Mouse (Mus musculus) intestine, postnatal 0 days (tissue): ENCODE measurements around the gene Il20rb. TPM values are rescaled to one million over a fixed set of nuclear protein-coding genes. Genes with fewer than 3 reads are reported as not detected.

ENCODE experiments used
- ATAC-seq: fragments of 200-750 bp; cut with Nextera tagmentation; 2 replicates; pipeline ENCODE4 v1.8.0; 2017; ENCODE audit warnings: mild to moderate bottlenecking, moderate TSS enrichment, moderate library complexity
- H3K27ac ChIP-seq: fragments of 300-500 bp; sonication (generic); 2 replicates; pipeline ENCODE4 v1.5.1; 2014; ENCODE audit warnings: mild to moderate bottlenecking, low read depth, low read length, moderate library complexity
- H3K27me3 ChIP-seq: fragments of 300-500 bp; sonication (generic); replicated peaks from 2 replicates; pipeline ENCODE4 v1.6.1; 2014; ENCODE audit warnings: low read length, mixed read lengths; ENCODE audit not compliant: control insufficient read depth, insufficient read depth
- H3K36me3 ChIP-seq: fragments of 300-500 bp; sonication (generic); 2 replicates; pipeline ENCODE4 v1.6.1; 2014; ENCODE audit warnings: mild to moderate bottlenecking, moderate library complexity; ENCODE audit not compliant: control insufficient read depth, insufficient read depth
- H3K4me1 ChIP-seq: fragments of 300-500 bp; sonication (generic); replicated peaks from 2 replicates; pipeline ENCODE4 v1.6.1; 2014; ENCODE audit warnings: antibody characterized with exemption, low read length, mixed read lengths; ENCODE audit not compliant: control insufficient read depth, insufficient read depth
- H3K4me2 ChIP-seq: fragments of 300-500 bp; sonication (generic); replicated peaks from 2 replicates; pipeline ENCODE4 v1.6.1; 2014; ENCODE audit warnings: low read depth, mild to moderate bottlenecking, moderate library complexity
- H3K4me3 ChIP-seq: fragments of 300-500 bp; sonication (generic); 2 replicates; pipeline ENCODE4 v1.5.1; 2014; ENCODE audit warnings: low read depth, low read length
- H3K9ac ChIP-seq: fragments of 300-500 bp; sonication (generic); 2 replicates; pipeline ENCODE4 v1.6.1; 2014; ENCODE audit warnings: mild to moderate bottlenecking, low read depth, low read length
- H3K9me3 ChIP-seq: fragments of 300-500 bp; sonication (generic); 2 replicates; pipeline ENCODE4 v1.6.1; 2016; ENCODE audit warnings: mixed run types; ENCODE audit not compliant: control insufficient read depth
- CTCF ChIP-seq: sonication (generic); IDR thresholded peaks from 2 replicates; pipeline ENCODE4 v1.5.1; 2016; ENCODE audit warnings: low read depth, mild to moderate bottlenecking, control low read depth, antibody characterized with exemption, moderate library complexity
- WGBS: fragments of 180-500 bp; shearing (Covaris S2); extraction: QIAGEN DNeasy Blood & Tissue Kit; methylation state at CpG from one replicate; pipeline ENCODE4 v1.1.7; 2014; 5-methylcytosine and 5-hydroxymethylcytosine counted together
- polyA plus RNA-seq: library from polyadenylated mRNA; unstranded; fragments of >200 nt; fragmentation: Nextera tagmentation; extraction: Ambion mirVana; gene quantifications from 2 replicates; pipeline ENCODE4 v1.2.1, GENCODE M21; 2015

Il20rb gene
- polyA plus RNA-seq, 1 experiment from 2014 or later, result 1.2 TPM

GRCm38 (mm10) chr9:100462098-100462497, 24.5 kb downstream of the Il20rb start:
- no peak overlapping the region for H3K9ac ChIP-seq
- TF ChIP-seq CTCF, result no peak
- peaks cover 41% of the 10 kb centered on the region; the same call in 1 of the 2 replicates for H3K36me3 ChIP-seq
- H3K4me1 ChIP-seq, result no peaks in the 10 kb centered on the region
- no peaks in the 10 kb centered on the region for H3K9me3 ChIP-seq
- 90% methylated on average over 4 of the region's 4 CpGs for WGBS
- H3K4me3 ChIP-seq, result no peak overlapping the region
- no peak overlapping the region for H3K27ac ChIP-seq
- no peaks in the 10 kb centered on the region for H3K27me3 ChIP-seq
- ATAC-seq, result no peak
- H3K4me2 ChIP-seq, result no peak overlapping the region

GRCm38 (mm10) chr9:100461671-100462070, 24.9 kb downstream of the Il20rb start:
- Histone ChIP-seq H3K27ac (no peak overlapping the region), H3K4me2 (no peak overlapping the region), H3K27me3 (no peaks in the 10 kb centered on the region), H3K9me3 (no peaks in the 10 kb centered on the region), H3K9ac (no peak overlapping the region), H3K4me1 (no peaks in the 10 kb centered on the region), H3K4me3 (no peak overlapping the region), H3K36me3 (peaks cover 41% of the 10 kb centered on the region; the same call in 1 of the 2 replicates)
- ATAC-seq, result no peak
- no peak for TF ChIP-seq CTCF
- 82% methylated on average over 9 of the region's 9 CpGs for WGBS

GRCm38 (mm10) chr9:100460203-100460602, 26.4 kb downstream of the Il20rb start:
- no peaks in the 10 kb centered on the region for H3K9me3 ChIP-seq
- no peaks in the 10 kb centered on the region for H3K27me3 ChIP-seq
- no peak for TF ChIP-seq CTCF
- H3K9ac ChIP-seq, result no peak overlapping the region
- ATAC-seq, result 0 out of 2 replicates have a peak, but pooled peaks have one; percentile 13
- H3K4me3 ChIP-seq, result no peak overlapping the region
- H3K27ac ChIP-seq, result no peak overlapping the region
- H3K4me1 ChIP-seq, result no peaks in the 10 kb centered on the region
- H3K36me3 ChIP-seq, result peaks cover 32% of the 10 kb centered on the region; the same call in 1 of the 2 replicates
- no peak overlapping the region for H3K4me2 ChIP-seq
- WGBS, result 88% methylated on average over 9 of the region's 9 CpGs

GRCm38 (mm10) chr9:100457971-100458681, 28.5 kb downstream of the Il20rb start:
- no peak for ATAC-seq
- WGBS, result 79% methylated on average over 17 of the region's 17 CpGs
- Histone ChIP-seq H3K4me1 (no peaks in the 10 kb centered on the region), H3K9ac (no peak overlapping the region), H3K4me2 (no peak overlapping the region), H3K9me3 (no peaks in the 10 kb centered on the region), H3K27ac (no peak overlapping the region), H3K4me3 (no peak overlapping the region), H3K27me3 (no peaks in the 10 kb centered on the region), H3K36me3 (peaks cover 32% of the 10 kb centered on the region; the same call in 1 of the 2 replicates)
- no peak for TF ChIP-seq CTCF

GRCm38 (mm10) chr9:100454664-100454993, 32.0 kb downstream of the Il20rb start:
- peaks cover 9% of the 10 kb centered on the region; the same call in 1 of the 2 replicates for H3K36me3 ChIP-seq
- H3K27ac ChIP-seq, result no peak overlapping the region
- no peak for ATAC-seq
- H3K9me3 ChIP-seq, result no peaks in the 10 kb centered on the region
- 9% methylated on average over 9 of the region's 9 CpGs for WGBS
- H3K9ac ChIP-seq, result peak overlapping the region; percentile 12; the same call in 1 of the 2 replicates
- H3K4me2 ChIP-seq, result peak overlapping the region; percentile 72
- no peaks in the 10 kb centered on the region for H3K4me1 ChIP-seq
- TF ChIP-seq CTCF, result no peak
- peak overlapping the region; percentile 51 for H3K4me3 ChIP-seq
- H3K27me3 ChIP-seq, result no peaks in the 10 kb centered on the region

- 5% methylated on average over 25 of the region's 25 CpGs for WGBS
- H3K4me1 ChIP-seq, result no peaks in the 10 kb centered on the region
Observed at GRCm38 (mm10) chr9:100453944-100454663, 32.5 kb downstream of the Il20rb start.

More at GRCm38 (mm10) chr9:100453944-100454663, 32.5 kb downstream of the Il20rb start:
- Histone ChIP-seq H3K36me3 (peaks cover 9% of the 10 kb centered on the region; the same call in 1 of the 2 replicates), H3K27ac (no peak overlapping the region), H3K9ac (peak overlapping the region; percentile 12; the same call in 1 of the 2 replicates), H3K27me3 (no peaks in the 10 kb centered on the region), H3K4me3 (peak overlapping the region; percentile 51), H3K4me2 (peak overlapping the region; percentile 72), H3K9me3 (no peaks in the 10 kb centered on the region)
- ATAC-seq, result no peak
- TF ChIP-seq CTCF, result peak; percentile 92
